Mouse (Mus musculus): ENCODE measurements around the gene Ecm2. TPM values are rescaled to one million over a fixed set of nuclear protein-coding genes. Genes with fewer than 3 reads are reported as not detected.

Gene Ecm2
- polyA plus RNA-seq, 1 experiment from 2014 or later: 2.6 TPM

GRCm38 (mm10) chr13:49564347-49564746 lies 59.7 kb downstream of the Ecm2 start:
- ATAC-seq: no peak
- no peak overlapping the region for H3K4me2 ChIP-seq (ENCODE audit: low read length)
- H3K9me3 ChIP-seq (ENCODE audit: control insufficient read depth, low read length): no peaks in the 10 kb centered on the region
- no peaks in the 10 kb centered on the region for H3K4me1 ChIP-seq (ENCODE audit: control insufficient read depth, insufficient read depth, low read depth, low read length)
- H3K9ac ChIP-seq (ENCODE audit: low read depth, low read length): no peak overlapping the region
- no peak overlapping the region for H3K27ac ChIP-seq (ENCODE audit: low read depth, low read length)
- no peaks in the 10 kb centered on the region for H3K27me3 ChIP-seq (replicated peaks; ENCODE audit: control insufficient read depth, insufficient read depth, low read length)
- no peak overlapping the region for H3K4me3 ChIP-seq (ENCODE audit: low read length)
- H3K36me3 ChIP-seq (ENCODE audit: control insufficient read depth, insufficient read depth, low read length): no peaks in the 10 kb centered on the region
- 81% methylated on average over 1 of the region's 1 CpGs for WGBS

- WGBS: 74% methylated on average over 3 of the region's 3 CpGs
- Histone ChIP-seq H3K4me2 (ENCODE audit: low read length) (no peak overlapping the region), H3K9me3 (ENCODE audit: control insufficient read depth, low read length) (no peaks in the 10 kb centered on the region), H3K4me1 (ENCODE audit: control insufficient read depth, insufficient read depth, low read depth, low read length) (no peaks in the 10 kb centered on the region), H3K36me3 (ENCODE audit: control insufficient read depth, insufficient read depth, low read length) (no peaks in the 10 kb centered on the region), H3K27me3 (replicated peaks; ENCODE audit: control insufficient read depth, insufficient read depth, low read length) (no peaks in the 10 kb centered on the region), H3K4me3 (ENCODE audit: low read length) (no peak overlapping the region), H3K9ac (ENCODE audit: low read depth, low read length) (no peak overlapping the region), H3K27ac (ENCODE audit: low read depth, low read length) (no peak overlapping the region)
- ATAC-seq: no peak
These were observed 65.8 kb downstream of the Ecm2 start for GRCm38 (mm10) chr13:49570371-49570770.

GRCm38 (mm10) chr13:49571418-49571817 lies 66.8 kb downstream of the Ecm2 start:
- WGBS: 97% methylated on average over 2 of the region's 2 CpGs
- no peak for ATAC-seq
- Histone ChIP-seq H3K9ac (ENCODE audit: low read depth, low read length) (no peak overlapping the region), H3K36me3 (ENCODE audit: control insufficient read depth, insufficient read depth, low read length) (no peaks in the 10 kb centered on the region), H3K4me1 (ENCODE audit: control insufficient read depth, insufficient read depth, low read depth, low read length) (no peaks in the 10 kb centered on the region), H3K4me3 (ENCODE audit: low read length) (no peak overlapping the region), H3K9me3 (ENCODE audit: control insufficient read depth, low read length) (no peaks in the 10 kb centered on the region), H3K4me2 (ENCODE audit: low read length) (no peak overlapping the region), H3K27ac (ENCODE audit: low read depth, low read length) (no peak overlapping the region), H3K27me3 (replicated peaks; ENCODE audit: control insufficient read depth, insufficient read depth, low read length) (no peaks in the 10 kb centered on the region)

- WGBS: 83% methylated on average over 8 of the region's 8 CpGs
- no peak for ATAC-seq
These were observed 77.2 kb downstream of the Ecm2 start, which contains the start of gene Omd for GRCm38 (mm10) chr13:49581541-49582530. TSS of gene Omd (plus strand) at chr13:49582462.

More at GRCm38 (mm10) chr13:49581541-49582530, 77.2 kb downstream of the Ecm2 start, which contains the start of gene Omd:
- H3K9me3 ChIP-seq (ENCODE audit: control insufficient read depth, low read length): no peaks in the 10 kb centered on the region
- H3K27me3 ChIP-seq (replicated peaks; ENCODE audit: control insufficient read depth, insufficient read depth, low read length): no peaks in the 10 kb centered on the region
- H3K4me1 ChIP-seq (ENCODE audit: control insufficient read depth, insufficient read depth, low read depth, low read length): no peaks in the 10 kb centered on the region
- H3K4me3 ChIP-seq (ENCODE audit: low read length): no peak within 1 kb of the TSS
- H3K9ac ChIP-seq (ENCODE audit: low read depth, low read length): no peak within 1 kb of the TSS
- H3K36me3 ChIP-seq (ENCODE audit: control insufficient read depth, insufficient read depth, low read length): no peaks in the 10 kb centered on the region
- no peak within 1 kb of the TSS for H3K27ac ChIP-seq (ENCODE audit: low read depth, low read length)
- H3K4me2 ChIP-seq (ENCODE audit: low read length): no peak within 1 kb of the TSS

Other genes with a start within 250 kb of the Ecm2 start
- 1.6 TPM in 2 replicates for gene Fgd3, start 184.5 kb upstream of the Ecm2 start, polyA plus RNA-seq (2015; fragmentation: Nextera tagmentation; extraction: Ambion mirVana)
- gene Bicd2, start 163.2 kb upstream of the Ecm2 start, polyA plus RNA-seq (2015; fragmentation: Nextera tagmentation; extraction: Ambion mirVana): 25.3 and 30.5 TPM in 2 replicates
- gene Ippk, start 83.6 kb upstream of the Ecm2 start, polyA plus RNA-seq (2015; fragmentation: Nextera tagmentation; extraction: Ambion mirVana): 13.6 and 14.3 TPM in 2 replicates
- 0.55 and 1.2 TPM in 2 replicates for gene Tes3-ps, start 11.5 kb upstream of the Ecm2 start, polyA plus RNA-seq (2015; fragmentation: Nextera tagmentation; extraction: Ambion mirVana)
- 0.84 and 5.3 TPM in 2 replicates for gene Aspn, start 39.6 kb downstream of the Ecm2 start, polyA plus RNA-seq (2015; fragmentation: Nextera tagmentation; extraction: Ambion mirVana)
- gene Omd, start 77.7 kb downstream of the Ecm2 start, polyA plus RNA-seq (2015; fragmentation: Nextera tagmentation; extraction: Ambion mirVana): 1.1 and 1.3 TPM in 2 replicates
- gene Ogn, start 103.2 kb downstream of the Ecm2 start, polyA plus RNA-seq (2015; fragmentation: Nextera tagmentation; extraction: Ambion mirVana): 14.1 and 18.9 TPM in 2 replicates
- 5.7 and 7.9 TPM in 2 replicates for gene Cenpp, start 148.0 kb downstream of the Ecm2 start, polyA plus RNA-seq (2015; fragmentation: Nextera tagmentation; extraction: Ambion mirVana)
- gene Nol8, start 148.3 kb downstream of the Ecm2 start, polyA plus RNA-seq (2015; fragmentation: Nextera tagmentation; extraction: Ambion mirVana): 13.2 and 14.7 TPM in 2 replicates
- gene Iars, start 177.3 kb downstream of the Ecm2 start, polyA plus RNA-seq (2015; fragmentation: Nextera tagmentation; extraction: Ambion mirVana): 47.3 and 54.2 TPM in 2 replicates

All from hindbrain, embryonic 16.5 days (tissue).